Mouse (Mus musculus) retina, postnatal 1 day (tissue): Measurements from ENCODE around the gene Mansc1.

Experiments used
- DNase-seq: peaks from one replicate; pipeline ENCODE4 v3.0.0-alpha.2; 2012

The Mansc1 gene

DNA sequence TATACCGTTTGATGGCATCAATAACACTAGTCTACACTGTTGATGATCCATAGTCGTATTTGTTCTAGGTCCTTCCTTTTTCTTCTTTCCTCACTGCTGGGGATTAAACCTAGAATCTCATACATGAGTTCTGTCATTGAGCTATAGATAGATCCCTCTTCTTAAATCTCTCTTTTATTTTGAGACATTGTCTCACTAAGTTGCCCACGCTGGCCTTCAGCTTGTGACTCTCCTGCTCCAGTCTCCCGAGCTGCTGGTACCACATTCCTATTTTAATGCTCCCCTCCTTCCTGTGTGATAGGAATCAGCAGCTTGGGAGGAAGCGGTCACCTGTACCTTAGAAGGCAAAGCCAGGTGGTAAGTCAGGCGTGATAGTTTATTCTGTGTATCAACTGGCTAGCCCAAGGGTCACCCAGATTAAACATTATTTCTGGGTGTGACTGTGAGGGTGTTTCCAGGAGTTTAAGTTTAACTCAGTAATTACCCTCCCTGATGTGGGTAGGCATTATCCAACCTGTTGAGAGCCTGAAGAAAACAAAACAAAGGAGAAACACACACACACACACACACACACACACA, 34.5 kb downstream of the Mansc1 start:
- no peak for DNase-seq

DNA sequence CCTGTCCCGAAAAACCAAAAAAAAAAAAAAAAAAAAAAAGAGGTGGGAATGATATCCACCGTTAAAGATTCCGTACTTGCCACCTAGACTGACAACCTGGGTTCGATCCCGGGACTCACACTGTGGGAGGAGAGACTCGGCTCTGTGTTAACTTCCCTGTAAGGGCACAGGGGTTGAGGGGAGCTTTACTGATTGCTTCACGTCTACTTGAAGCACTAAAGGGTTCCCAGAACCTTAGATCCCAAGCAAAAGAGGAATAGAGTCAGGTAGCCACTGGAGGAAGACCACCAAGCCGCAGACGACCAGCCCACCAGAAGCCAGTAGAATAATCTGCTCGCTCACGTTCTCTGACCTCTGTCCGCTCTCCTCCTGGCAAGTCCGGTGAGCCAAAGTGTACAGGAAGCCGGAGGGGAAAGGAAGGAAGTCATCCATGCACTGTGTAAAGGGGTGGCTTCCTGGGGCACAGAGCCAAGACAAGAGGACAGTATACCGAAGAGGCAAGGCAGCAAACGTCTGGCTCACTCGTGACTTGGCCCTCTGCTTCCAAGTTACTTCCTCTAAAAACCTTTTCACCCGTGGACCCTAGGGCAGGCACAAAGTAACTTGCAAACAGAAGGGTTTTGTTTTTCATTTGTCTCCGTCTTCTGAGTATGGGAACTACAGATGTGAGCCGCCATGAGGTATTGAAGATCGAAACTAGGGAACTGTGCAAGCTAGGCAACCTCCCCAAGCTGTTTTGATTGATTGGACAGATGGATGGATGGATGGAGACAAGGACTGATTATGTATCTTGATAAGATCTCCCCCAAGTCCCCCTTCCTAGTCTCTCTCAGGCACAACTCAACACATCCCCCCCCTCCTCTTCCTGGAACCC, 37.5 kb downstream of the Mansc1 start:
- DNase-seq = no peak

DNA sequence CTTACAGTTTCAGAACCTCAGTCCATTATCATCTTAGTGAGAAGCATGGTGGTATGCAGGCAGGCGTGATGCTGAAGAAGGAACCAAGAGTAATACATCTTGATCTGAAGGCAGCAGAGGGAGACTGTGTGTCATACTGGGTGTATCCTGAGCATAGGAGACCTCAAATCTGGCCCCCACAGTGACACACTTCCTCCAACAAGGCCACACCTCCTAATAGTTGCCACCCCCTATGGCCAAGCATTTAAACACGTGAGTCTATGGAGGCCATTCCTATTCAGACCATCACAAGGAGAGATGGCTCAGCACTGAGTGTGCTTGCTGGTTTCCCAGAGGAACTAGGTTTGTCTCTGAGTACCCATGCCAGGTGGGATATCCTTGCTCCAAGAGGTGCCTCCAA, 40.7 kb downstream of the Mansc1 start:
- no peak for DNase-seq

- no peak for DNase-seq
These were observed 46.0 kb downstream of the Mansc1 start for GRCm38 (mm10) chr6:134586241-134586640.

DNA sequence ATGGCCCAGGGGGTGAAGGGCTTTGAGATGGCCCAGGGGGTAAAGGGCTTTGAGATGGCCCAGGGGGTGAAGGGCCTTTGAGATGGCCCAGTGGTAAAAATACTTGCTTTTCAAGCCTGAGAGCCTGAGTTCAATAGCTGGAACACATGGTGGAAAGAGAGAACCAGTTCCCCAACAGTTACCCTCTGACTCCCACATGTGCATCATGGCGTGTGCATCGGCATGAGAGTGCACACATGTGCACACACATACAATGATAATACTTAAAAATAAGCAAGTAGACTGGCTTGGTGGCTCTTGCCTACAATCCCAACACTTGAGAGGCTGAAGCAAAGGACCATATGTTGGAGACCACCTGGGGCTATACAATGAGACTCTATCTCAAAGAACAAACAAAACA, 47.7 kb downstream of the Mansc1 start:
- DNase-seq = no peak

DNA sequence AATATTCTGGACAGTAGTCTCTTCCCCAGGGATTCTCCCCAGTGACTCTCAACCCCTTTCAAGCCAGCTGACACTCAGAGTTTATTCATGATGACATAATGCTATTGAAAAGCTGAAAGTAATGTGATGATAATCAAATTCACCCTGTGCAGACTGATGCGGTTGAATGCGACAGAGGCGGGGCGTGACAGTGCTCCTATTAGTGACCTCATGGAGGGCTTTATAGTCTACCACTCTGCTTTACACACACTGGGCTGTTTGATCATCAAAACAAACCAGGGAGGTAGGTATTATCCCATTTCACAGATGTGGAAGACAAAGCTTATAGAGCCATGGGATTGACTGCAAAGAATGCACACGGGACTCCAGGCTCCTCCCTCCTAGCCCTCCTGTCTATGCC, 50.2 kb downstream of the Mansc1 start:
- no peak for DNase-seq

DNA sequence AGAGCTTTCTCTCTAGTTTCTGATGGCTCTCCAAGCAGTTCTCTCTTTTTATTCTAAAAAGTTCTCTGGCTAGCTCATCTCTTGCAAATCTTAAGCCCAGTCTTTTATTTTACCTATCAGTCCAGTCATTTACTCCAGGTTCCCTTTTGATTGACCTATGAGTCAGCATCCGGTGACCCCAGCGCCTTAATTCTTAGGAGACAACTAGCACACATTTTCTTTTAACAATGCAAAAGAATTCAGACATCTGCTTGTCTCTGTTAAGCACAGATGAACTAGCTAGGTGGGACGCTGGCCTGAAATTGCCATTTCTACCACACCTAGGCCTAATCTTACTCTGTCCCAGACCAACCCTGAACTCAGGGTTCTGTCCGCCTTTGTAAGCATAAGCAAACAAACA, 52.8 kb downstream of the Mansc1 start:
- DNase-seq = no peak

DNA sequence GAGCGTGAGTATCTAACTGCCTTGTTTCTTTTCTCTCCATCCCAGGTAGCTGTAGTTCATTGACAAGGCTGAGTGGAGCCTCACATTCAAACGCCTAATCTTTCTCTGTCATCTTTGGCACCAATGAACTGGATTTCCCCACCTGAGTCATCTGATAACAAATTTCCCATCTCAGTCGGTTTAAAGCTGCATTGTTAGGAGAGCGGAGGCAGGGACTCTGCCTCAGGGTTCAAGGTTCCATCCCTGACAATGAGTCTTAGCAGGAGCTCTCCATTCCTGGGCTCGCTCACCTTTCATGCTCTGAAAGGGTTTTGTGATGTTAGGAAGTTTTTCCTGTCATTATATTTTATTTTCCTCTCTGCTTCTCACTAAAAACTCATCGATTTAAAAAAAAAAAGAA, 54.2 kb downstream of the Mansc1 start:
- DNase-seq = no peak

DNA sequence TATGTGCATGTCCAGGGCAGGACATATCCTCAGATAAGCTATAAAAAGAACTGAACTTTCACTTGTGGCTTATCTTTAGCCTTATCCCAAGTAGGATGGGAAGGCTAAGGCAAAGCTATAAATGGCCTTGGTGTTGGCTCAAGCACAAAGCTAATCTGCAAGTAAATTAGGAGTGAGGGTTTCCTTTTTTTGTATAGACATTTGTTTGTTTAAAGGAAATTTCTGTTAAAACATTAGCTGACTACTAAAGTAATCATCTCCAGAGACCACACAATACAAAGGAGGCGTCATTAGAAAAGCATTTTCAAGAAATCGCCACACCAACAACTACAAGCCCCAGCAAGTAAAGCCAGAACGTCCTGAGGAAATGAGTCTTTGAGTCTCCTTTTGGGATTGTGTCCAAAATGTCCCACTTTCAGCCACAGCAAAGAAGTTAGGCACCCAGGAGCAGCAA, 57.0 kb downstream of the Mansc1 start:
- no peak for DNase-seq

DNA sequence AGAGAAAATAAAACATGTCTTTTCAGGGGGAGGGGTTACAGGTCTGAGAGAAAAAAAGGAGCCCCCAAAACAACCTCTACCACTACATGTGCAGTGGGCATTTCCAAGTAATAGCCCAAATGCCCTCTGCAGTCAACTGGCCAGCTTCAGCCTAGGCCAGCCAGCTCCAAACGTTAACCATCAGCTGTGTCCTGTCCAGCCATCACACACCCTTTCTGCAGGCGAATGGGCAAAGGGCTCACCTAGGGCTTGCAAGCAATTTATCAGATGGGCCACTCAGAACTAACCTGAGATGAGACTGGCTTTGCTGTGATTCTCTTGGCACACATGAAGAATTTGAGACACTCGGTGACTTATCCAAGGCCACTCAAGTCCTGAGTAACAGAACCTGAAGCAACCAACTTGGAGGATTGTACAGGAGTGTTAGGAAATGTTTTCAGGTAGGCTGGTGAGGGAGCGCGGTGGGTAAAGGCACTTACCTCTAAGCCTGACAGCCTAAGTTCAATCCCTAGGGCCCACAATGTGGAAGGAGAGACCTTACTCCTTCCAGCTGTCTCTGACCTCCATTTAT, 64.2 kb downstream of the Mansc1 start:
- no peak for DNase-seq

DNA sequence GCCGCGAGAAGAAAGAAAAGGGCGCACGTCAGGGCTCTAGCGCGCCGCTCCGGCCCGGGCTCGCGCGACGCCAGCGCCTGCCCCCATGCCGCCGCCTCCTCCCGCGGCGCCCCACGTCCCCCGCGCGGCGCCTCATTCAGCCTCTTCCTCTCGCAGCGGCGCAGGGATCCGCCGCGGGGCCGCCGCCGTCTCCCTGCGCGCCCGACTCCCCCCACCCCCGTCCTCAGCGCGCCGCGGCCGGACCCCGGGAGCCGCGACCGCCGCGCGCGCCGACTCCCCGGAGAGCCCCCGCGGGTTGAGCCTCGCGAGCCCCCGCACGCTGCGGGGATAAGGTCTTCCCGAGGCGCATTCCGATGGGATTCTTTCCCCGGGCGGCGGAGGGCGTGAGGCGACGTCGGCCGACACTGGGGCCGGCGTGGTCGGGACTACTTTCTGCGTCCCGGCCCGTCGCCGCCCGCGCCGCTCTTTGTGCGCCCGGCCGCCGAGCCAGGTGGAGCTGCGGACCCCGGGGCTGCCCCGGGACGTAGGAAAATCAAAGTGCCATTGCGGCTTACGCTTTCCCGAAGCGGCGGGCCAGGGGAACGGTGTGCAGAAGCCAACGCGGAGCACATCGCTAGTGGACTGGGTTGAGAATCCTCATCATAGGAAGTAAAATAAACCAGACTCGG, 65.3 kb downstream of the Mansc1 start, which contains the start of gene Lrp6:
TSS of gene Lrp6 (minus strand) at position 148 of the 668 bp plus-strand sequence.
- peak; percentile 96 for DNase-seq

GRCm38 (mm10) chr6:134566248-134566817, 66.0 kb downstream of the Mansc1 start:
- DNase-seq = no peak

DNA sequence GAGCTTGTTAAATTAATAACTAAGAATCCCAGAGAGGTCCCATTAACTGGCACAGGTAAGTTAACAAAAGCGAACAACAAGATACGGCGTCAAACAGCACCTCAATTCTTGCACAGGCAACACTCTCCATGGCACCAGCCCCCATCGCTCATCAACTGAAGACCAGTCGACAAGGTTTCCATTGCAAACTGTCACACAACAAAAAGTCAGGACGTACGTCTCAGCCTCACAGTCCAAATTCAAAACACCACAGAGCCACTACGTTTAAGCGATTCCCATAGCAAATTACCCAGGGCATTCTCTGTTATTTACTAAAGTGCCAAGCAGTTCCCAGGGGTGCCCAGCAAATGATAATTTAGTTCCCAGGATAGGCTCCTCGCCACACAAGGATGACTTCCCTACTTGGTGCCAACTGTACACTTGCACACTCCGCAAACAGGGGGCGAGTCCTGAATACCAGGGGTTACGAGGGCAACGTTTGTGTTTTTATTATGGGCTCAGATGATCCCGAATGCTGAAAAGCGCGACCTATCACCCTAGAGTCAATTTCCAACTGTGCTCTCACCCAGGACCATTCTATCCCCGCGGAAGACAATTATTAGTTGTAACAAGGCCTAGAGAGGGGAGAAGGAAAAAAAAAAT, 66.6 kb downstream of the Mansc1 start:
- DNase-seq = peak; percentile 37

- DNase-seq = no peak
These were observed 67.7 kb downstream of the Mansc1 start for GRCm38 (mm10) chr6:134564539-134564938.

DNA sequence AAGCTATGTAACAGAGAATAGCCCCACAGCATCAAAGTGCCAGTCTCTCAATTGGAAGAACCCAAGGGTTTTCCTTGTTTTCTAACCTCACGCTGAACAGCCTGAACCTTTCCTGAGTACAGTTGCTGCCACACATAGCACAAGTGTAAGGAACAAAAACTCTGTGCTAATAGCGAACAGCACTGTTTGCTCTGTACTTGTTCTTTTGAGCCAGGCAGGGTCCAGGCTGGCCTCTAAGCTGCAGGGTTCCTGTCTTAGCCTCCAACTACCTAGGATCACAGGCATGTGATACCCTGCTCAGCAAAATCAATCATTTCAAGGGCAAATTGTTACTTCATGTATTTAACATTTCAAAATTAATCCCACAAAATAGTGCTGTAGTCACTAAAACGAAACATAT, 72.7 kb downstream of the Mansc1 start:
- DNase-seq = no peak
